Mouse (Mus musculus) activated CD4-positive, CD25-positive, alpha-beta regulatory T cell, adult 4 months (primary cell): ENCODE measurements at regions not wholly inside any gene's neighbourhood (a gene's known extent, or its start where the extent isn't known, plus 50 kb on each side); places are given as distances from the start of the nearest gene placed in this dataset.

ENCODE experiments used
- ATAC-seq: one replicate; pipeline ENCODE4 v1.8.0; 2017

DNA sequence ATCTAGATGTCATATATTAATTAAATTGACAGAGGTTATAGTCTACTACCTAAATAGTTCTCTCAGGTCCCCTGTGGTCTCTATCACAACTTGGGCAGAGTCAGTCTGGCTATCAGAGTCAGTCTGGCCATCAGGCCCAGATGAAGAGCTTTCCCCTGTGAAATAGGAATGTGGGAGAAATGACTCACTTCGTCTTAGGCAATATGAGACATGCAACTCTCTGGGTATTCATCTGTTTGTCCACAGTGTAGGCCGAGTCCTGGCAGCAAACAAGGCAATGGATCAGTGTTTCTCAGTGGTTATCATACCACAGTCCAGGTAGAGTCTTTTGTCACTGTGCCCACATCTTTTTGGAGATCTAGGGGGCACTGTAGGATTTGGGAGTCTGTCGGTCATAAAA lies 156.0 kb downstream of the Gm10260 start:
- ATAC-seq = no peak

DNA sequence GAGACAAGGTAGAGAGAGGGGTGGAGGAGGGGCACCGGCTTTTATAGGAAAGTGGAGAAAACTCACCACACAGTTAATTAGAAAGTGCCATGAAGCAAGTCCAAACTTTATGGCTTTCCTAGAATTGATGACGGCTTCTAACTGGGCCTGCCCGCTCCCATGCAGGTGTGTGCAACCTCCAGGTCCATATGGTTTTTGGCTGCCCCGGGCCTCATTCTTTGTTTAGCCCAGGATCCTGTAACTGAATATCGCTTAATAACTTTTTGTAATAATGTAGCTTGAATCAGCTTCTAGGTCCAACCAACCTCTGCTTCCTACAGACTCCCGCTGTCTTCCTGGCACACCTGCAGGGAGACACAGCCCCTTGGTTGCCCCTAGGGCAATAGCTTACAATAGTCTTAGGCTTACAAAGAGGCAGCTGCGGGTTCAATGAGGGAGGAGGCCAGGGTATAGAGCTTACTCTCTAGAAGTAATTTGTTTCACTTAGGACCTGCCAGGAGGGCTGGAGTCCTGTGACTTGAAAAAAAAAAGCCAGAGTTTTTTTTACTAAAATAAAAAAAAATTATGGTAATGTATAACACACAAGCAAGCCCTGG lies 159.2 kb downstream of the Gm10260 start:
- ATAC-seq = no peak

DNA sequence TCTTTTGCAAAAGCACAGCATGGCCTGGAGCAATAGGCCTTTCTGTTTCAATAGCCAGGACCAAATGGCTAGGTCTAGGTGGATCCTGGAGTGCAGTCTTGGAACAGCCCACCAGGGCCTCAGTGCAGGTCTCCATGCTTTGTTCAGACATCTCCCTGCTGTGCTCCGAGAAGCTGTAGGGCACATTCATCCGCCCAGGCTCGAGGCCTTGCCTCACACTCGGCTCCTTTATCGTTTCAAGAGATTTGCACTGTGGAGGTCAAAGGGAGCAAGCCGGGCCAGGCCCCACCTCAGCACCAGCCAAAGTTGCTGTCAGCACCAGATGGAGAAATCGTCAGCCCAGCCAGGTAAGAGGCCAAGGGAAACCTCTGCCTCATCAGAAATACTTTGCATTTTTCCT lies 160.3 kb downstream of the Gm10260 start:
- ATAC-seq = no peak

DNA sequence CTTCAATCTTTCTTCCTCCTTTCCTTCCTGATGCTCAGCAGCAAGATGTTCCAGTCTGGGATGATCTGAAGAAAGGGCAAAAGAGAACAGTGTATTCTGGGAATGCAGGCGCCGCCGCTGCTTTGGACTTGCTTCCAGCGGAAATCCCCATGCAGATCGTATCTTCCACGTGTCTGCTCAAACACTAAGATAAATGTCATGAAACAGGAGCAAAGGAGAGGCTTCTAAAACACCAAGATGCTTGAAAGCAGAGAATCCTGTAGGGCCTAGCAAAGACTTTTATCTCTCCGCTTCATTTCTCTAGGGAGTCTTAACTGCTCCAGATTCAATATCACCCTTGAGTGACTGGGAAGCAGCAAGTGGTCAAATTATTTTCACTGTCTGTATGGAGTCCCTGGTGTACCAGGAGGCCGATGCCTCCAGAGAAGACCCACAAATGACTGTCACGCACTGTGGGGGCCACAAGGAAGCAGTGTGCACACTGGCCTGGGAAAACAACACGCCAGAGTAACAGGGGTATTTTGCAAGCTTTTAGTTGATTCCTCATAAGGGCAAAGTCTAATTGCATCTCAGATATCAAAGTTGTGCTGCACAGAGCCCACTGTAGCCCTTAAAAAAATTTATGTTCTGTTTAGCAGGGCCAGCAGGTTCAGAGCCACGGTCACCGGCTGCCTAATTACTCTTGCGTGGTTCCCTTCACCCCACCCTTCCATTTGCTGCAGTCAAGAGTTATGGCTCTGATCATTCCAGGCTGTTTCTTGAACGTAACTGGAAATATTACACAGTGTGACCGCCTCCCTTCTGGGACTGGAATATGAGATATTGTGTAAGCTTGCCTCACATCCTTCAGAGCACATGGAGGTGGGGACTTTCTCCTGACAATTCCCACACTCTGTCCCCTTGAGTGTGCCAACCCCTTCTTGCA lies 161.7 kb downstream of the Gm10260 start:
- ATAC-seq = no peak

DNA sequence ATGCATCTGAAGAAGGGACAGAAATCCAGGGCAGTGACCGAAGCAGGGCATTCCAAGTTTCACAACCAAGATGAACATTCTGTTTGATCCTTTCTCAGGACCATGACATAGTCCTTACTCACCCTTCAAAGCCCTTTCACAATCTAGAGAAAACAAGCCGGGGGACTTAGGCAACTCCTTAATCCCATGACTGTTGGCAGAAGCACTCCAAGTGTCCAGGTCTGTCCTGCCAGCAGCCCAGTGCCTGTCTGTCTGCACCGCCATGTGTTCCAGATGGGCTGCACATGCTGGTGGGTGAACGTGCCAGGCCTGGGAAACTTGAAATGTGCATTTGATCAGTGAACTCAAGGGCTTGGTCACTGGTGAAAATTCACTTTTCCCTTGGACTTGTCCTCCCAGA lies 165.6 kb downstream of the Gm10260 start:
- ATAC-seq = no peak

DNA sequence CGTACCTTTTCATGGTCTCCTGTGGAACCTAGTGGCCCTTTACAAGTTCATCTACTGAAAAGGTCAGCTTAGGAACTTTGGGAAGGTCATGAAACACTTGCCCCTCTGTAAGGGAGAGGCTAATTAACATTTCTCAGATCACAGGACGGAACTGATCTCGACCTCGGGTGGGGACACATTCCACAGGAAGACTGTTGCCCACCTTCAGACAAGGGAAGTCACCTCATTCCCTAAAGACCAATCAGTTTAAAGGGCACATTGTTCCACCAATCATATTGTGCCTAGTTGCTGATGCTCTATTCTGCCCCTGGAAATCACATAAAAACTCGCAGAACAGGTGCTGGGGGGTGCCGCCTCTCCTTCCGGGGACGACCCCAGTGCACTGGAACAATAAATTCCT lies 170.8 kb downstream of the Gm10260 start:
- no peak for ATAC-seq

DNA sequence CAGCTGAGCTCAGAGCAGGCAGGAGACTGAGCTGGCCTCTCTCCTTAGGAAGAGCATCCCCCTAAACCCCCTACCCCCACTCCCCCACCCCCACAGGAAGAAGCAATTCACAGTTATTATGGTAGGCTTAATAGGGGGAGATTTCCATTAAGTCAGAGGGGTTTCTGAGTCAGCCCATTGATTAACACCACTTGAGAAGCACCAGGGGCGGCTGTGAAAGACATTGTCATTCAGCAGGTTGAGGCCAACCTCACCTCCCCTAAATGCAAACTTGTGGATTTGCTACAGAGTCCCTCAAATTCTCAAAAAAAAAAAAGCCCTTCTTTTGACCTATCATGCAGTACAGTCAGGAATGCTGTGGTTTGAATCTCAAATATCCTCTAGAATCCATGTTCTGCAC lies 172.3 kb downstream of the Gm10260 start:
- no peak for ATAC-seq

DNA sequence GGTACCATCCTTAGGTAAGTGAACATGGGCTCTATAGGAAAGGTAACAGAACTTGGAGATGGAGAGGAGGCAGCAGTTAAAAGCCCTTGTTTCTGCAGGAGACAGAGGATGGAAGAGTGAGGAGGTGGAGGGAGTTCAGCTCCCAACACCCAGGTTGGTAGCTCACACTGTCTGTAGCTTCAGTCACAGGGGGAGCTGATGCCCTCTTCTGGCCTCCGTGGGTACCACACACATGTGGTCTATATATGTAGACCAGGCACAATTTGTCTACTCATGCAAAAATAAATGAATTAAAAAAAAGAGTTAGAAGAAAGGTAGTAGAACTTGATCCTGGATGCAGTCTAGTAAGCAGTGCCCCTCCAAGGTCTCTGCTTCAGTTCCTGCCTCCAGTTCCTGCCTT lies 173.3 kb downstream of the Gm10260 start:
- no peak for ATAC-seq

DNA sequence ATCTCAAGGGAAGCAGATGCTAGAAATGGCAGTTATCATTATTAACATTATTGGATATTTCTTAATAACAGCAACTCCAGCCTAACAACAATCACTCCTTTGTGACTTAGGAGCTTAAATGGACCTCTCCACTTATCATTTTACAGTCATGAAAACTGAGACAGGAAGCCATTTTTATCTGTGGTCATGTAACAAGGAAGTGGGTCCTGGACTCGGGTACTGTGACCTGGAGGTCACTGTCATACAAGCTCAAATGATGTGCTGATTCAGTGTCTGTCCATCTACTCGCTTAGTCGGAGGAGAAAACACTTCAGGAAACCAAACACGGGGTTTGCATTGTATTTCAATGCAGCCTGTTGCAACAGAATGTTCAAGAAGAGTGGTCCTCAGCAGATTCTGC lies 176.4 kb downstream of the Gm10260 start:
- no peak for ATAC-seq

DNA sequence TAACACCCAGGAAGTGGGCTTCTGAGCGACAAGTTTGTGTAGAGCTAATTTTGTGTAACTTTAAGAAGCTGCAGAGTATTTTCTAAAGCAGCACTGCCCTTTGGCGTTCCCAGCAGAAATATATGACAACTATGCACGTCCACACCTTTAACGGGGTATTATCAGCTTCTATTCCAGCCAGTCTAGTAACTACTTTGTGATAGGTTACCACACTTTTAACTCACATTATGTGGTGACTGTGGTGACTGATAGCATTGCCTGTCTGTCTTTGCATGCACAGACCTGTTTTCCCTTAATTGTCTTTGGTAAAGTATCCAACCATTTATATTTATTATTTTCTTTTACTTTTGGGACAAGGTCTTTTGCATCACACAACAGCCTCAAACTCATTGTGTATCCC lies 179.1 kb downstream of the Gm10260 start:
- no peak for ATAC-seq

DNA sequence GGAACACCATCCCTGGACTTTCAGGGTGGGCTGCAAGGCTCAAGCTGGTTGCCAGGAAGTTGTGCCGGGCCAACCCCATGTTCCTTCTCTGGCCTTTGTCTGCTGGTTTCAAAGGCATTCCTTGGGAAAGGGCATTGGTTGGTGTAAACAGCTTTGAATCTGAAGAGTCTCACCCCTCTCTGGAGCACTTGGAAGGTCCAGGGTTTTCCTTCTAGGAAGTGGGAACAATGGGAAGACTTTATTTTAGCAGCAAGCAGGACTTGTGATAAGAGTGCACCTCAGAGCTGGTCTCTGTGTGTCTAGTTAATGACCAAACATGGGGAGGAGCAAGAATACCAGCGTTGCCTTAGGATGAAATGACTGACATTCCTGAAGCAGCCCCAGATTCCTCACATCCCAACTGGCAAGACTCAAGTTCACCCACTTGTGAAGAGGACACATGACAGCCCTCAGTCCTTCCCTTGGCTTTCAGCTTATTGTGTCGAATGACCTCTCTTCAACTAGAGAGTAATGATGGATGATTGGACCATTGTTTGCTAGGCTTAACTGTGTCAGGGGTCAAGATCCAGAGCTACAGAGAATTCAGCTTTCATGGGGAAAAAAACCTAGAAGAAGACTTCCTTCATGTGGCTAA lies 180.1 kb downstream of the Gm10260 start:
- ATAC-seq = no peak

DNA sequence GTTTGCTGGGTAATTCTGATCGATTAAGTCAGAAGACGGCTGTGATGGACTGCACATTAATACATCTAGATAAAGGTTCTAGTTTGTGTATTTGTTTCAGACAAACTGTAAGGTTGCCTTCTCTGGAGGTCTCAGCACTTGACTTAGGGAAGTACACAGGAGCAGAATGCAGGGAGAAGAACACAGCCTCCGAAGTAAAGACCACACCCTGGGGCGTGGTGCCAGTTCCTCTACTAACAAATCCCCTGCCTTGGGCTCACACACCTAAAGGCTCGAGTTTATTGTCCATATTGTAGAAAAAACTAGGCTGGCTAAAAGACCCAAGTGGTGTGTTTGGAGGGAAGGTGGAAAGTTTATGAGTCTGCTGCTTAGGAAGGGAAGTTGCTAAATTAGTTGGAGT lies 181.8 kb downstream of the Gm10260 start:
- no peak for ATAC-seq

DNA sequence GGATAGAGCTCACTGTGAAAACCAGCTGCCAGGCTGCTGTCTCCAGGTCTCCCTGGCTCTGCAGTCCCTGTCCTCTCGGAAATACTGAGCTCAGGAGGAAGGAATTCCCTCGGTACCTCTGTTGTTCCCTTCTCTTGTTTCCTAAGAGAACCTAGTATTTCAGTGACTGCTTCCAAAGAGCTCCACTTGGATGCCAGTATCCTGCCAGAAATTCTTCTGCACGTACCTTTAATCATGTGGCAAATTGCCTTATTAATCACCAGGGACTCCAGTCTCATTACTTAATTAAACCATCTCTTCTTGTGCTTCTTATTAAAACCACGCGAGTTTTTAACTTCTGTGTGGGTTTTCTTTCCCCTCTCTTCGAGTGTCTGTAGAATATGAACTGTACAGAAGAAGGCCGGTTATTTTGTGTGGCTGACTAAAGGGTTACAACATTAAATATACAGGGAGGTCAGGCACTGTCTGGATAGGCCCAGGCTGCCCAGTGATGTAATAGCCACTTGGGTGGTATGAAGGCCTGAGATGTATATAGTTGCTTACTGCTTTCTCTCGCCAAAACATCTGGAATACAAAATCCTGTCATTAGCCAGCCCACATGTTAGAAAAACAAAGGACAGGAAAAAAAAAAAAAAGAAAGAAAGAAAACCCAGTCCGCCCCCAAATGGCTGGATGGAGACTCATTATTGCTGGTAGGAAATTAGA lies 183.2 kb downstream of the Gm10260 start:
- ATAC-seq = no peak

DNA sequence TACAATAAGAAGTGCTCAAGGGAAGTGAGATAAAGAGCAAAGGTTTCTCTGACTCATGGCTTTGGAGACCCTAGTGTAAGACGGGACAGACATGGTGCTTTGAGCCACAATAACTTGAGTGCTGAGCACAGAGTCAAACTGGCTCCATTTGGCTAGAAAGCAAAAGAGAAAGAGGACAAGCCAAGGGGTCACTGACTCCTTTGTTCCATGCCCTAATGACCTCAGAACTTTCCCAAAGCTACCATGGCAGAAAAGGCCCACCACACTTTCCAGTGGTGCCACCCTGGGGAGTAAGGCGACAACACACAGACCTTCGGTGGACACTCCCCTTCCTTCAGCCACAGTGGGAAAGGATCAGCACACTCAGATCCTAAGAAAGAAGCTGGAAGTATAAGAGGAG lies 186.8 kb downstream of the Gm10260 start:
- no peak for ATAC-seq

DNA sequence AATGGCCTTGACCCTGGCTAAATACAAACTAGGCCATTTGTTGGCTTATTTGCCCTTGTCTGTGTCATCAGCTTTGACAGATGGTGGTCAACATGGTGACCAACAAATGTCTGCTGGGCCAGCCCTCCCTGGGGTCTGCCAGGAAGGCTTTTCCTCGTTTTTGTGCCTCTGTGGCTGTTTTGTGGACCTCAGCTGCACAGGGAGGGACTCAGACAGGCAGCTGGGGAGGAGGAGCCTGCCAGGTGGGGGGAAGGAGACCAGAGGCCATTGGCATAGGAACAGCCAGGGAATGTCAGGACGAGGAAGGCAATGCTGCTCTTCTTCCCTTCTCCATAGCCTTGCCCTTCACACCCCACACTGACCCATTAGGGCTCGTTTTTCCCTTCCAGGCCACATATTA lies 188.1 kb downstream of the Gm10260 start:
- no peak for ATAC-seq

DNA sequence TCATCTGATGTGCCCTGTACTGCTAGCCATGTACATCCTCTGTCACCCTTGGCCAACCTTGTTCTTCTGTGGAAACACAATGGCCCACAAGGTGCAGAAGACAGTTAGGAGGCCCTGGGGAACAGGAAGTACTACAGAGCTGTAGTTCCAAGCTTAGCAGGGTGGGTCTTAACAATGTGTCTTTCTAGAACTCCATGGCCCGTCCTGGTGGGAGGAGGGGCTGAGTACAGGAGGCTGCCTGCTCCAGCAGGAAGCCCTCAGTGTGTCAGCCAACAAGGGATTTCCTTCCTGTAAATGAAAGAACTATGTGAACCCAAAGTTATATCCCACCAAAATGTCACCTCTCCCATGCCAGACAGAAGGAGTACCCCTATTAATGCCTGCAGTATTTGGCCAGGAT lies 190.4 kb downstream of the Gm10260 start:
- no peak for ATAC-seq

DNA sequence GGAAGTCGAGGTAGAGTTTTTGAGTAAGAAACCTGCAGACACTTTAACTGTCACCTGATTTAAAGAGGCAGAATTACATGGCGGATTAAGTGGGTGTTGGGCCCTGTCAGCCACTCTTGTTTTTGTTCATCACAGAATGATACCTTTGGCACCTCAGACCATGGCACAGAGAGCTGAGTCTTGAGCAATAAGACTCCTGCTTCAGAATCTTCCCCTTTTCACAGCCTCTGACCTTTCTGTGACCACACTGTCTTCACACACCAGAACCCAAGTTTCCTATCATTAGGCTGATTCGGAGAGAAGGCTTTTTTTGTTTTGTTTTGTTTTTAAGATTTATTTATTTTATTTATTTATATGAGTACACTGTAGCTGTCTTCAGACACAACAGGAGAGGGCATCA lies 192.8 kb downstream of the Gm10260 start:
- no peak for ATAC-seq

DNA sequence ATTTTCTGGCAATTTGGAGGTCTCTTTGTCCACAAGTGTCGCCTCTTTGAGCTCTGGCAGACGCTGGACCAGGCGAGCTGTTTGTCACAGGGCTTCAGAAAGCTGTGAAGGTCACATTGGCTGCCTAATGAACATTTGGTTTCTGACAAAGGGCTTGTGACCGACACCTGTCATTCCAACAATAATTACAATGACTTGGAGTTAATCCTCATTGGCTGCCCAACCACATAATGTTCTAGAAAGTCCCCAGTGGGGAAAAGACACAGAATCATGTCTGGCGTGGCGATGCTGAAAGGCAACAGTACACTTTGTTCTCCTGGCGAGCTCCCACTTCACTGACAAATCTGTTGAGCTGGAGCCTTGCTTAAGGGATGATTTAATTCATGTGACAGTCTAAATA lies 194.4 kb downstream of the Gm10260 start:
- ATAC-seq = no peak

DNA sequence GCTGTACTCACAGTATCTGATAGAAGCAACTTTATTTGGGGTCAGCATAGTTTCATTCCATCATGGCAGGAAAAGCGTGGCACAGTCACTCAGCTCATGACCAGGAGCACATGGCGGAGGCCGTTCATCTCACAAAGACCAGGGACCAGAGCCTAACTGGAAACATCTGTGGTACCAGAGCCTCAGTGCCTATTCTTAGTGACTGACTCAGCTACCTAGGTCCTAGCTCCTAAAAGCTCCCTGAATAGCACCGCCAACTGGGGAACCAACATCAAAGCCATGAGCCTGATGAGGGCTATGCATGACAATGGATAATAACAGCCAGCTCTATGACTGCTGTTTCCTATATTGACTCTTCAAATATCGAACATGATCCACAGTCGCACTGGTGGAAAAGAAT lies 198.2 kb downstream of the Gm10260 start:
- no peak for ATAC-seq

DNA sequence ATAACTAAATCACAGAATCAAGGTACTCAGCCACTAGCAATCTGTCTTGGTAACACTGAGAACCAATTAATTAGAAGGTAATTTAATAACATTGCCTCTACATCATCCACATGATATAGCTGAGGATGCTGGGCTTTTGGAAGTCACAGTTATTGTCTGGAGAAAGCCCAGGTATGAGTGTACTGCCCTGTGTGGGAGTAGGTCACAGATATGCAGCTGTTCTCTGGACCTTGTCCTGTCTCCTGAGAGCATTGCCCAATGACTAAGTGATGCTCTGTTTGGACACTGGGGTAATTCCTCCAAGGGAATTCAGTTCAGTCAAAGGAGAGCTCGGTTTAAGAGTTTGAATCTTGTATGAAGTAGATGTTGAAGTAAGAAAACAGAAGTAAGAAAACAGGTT lies 199.6 kb downstream of the Gm10260 start:
- no peak for ATAC-seq

DNA sequence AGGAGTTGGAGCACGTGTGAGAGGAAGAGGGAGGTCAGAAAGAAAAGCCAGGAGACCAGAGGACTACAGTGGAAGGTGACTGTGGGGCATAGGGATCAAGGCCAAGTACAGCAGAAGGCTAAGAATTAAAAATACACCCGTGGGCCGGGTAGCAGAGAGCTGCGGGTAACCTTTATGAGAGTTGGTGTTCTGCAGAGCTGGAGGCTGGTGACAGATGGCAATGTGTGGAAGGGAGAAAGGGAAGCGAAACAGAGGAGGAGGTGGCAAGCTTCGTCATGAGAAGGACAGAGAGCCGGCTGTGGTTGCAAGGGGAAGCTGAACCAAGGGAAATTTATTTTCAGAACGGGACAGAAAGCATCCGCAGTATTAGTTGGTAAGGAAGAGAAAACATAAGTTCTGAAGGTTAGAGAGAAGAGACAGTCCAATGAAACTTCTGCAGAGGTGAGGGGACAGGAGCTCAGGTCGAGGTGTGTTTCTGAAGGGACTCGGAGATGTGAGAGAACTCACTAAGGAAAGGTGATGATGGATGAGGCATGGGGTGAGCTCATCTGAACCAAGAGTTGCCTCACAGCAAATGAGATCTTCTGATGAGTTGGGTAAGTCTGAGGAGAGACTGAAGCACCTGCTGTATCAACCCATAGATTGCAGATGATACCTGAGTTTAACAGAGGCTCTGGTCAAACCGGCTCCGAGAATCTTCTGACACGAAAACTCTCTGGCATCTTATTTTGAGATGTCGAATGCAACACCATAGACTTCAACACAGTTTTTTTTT lies 200.6 kb downstream of the Gm10260 start:
- no peak for ATAC-seq

DNA sequence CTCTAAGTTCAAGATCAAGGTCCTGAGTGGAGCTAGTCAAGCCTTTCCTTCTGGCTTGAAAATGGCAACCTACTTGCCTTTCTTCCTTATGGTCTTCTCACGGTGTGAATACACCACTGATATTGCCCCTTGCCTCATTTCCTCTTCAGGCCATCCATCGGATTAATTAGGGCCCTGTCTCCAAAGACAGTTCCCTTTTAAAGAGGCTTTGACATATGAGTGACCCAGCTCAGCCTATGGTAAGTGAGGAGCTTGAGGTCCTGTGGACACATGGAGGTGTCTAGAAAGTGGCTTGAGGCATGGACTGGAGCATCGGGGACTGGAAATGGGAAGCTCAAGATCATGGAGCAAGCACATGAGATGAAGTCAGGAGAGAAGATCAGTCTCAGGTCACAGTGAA lies 201.5 kb downstream of the Gm10260 start:
- ATAC-seq = no peak

DNA sequence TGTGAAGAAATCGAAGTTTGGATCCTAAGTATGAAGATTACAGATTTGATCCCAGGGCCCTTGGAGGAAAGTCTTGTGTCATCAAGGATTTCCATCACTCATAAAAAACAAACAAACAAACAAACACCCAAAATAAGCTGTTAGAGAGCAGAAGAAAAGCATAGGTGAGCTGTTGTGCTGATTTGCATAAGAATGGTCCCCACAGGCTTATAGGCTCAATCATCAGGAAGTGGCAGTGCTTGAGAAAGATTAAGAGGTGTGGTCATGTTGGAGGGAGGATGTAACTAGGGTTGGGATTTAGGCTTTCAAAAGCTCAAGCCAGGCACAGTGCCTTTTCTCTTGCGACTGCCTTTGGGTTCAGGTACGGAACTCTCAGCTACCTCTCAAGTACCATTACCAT lies 205.1 kb downstream of the Gm10260 start:
- ATAC-seq = no peak
